In the genomic region with DNA sequence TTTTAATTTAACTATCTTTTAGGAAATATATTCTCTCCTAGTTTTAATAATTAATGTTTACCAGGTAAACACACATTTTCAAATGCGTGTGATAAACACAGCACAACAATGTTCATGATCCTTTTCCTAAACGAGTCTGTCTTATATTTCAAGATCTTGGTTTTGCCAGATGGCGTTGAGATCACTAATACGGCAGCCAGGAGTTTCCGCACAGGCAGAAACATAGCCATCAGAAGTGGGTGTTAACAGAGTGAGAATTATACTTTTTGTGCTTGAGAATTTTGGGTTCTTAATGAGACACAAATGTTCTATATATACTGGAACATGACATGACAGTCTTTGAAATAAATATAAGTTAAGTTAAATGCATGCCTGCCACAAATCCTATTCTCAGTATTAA, we compare ENCODE assay signal across 23 mouse cellular contexts.
A peak's percentile ranks its signal among the peaks of the same experiment; 100 is the strongest.
DNase-seq lines count a peak whose midpoint lies in the region; ATAC-seq and TF ChIP-seq lines count a peak whose summit lies in the region.
"Had no signal": no experiment of that assay in that cellular context is flagged by ENCODE, and none has a peak within 500 bp of the region (broad histone marks: within the 10 kb centered on the region; RNA-seq: fewer than 3 reads in every experiment).

No protein-coding gene starts in this region.

- TF ChIP-seq CTCF in brain, embryonic 14.5 days (IDR thresholded peaks at IDR 0.05; ENCODE audit: borderline replicate concordance, extremely low read depth, insufficient read depth, insufficient read length) = no peak

- peak; percentile 55 for ATAC-seq in forebrain, embryonic 14.5 days
- ATAC-seq in forebrain, embryonic 11.5 days (replicated peaks; ENCODE audit: low FRiP score) = no peak
- ATAC-seq: CD4-positive, CD25-positive, alpha-beta regulatory T cell, adult 4 months; intestine, postnatal 0 days had no signal

- TF ChIP-seq POLR2A in brain, embryonic 14.5 days (IDR thresholded peaks at IDR 0.05; ENCODE audit: borderline replicate concordance, extremely low read depth, insufficient read depth, insufficient read length, poor library complexity, severe bottlenecking) = no peak

- H3K27ac ChIP-seq in forebrain, embryonic 14.5 days (ENCODE audit: low read depth, low read length) = no peak overlapping the region
- no peak overlapping the region for H3K27ac ChIP-seq in forebrain, embryonic 11.5 days (ENCODE audit: low read depth, low read length)
- H3K27ac ChIP-seq: embryonic facial prominence, embryonic 10.5 days; embryonic facial prominence, embryonic 13.5 days; gastrocnemius, adult 2 months; hindbrain, embryonic 12.5 days; hindbrain, embryonic 15.5 days had no signal

- no peaks in the 10 kb centered on the region for H3K9me3 ChIP-seq in forebrain, embryonic 14.5 days (replicated peaks; ENCODE audit: control insufficient read depth, low read length)
- no peaks in the 10 kb centered on the region for H3K9me3 ChIP-seq in forebrain, embryonic 11.5 days (ENCODE audit: control insufficient read depth, low read length)
- H3K9me3 ChIP-seq: embryonic facial prominence, embryonic 10.5 days; embryonic facial prominence, embryonic 13.5 days; hindbrain, embryonic 12.5 days; hindbrain, embryonic 15.5 days had no signal

- H3K4me3 ChIP-seq in forebrain, embryonic 14.5 days (ENCODE audit: low read depth, low read length) = no peak overlapping the region
- no peak overlapping the region for H3K4me3 ChIP-seq in forebrain, embryonic 11.5 days (ENCODE audit: low read depth, low read length)
- H3K4me3 ChIP-seq: embryonic facial prominence, embryonic 10.5 days; embryonic facial prominence, embryonic 13.5 days; erythroblast, embryonic 14.5 days; gastrocnemius, adult 2 months; hindbrain, embryonic 12.5 days; hindbrain, embryonic 15.5 days had no signal

- no peak overlapping the region for H3K4me2 ChIP-seq in forebrain, embryonic 14.5 days (ENCODE audit: low read length)
- H3K4me2 ChIP-seq in forebrain, embryonic 11.5 days (ENCODE audit: low read depth, low read length, severe bottlenecking) = no peak overlapping the region
- H3K4me2 ChIP-seq: embryonic facial prominence, embryonic 13.5 days; heart, embryonic 11.5 days; hindbrain, embryonic 12.5 days; hindbrain, embryonic 15.5 days had no signal

- H3K4me1 ChIP-seq in forebrain, embryonic 14.5 days (ENCODE audit: control insufficient read depth, insufficient read depth, low read length) = peaks cover 6% of the 10 kb centered on the region; the same call in 1 of the 2 replicates
- no peaks in the 10 kb centered on the region for H3K4me1 ChIP-seq in forebrain, embryonic 11.5 days (replicated peaks; ENCODE audit: control insufficient read depth, insufficient read depth, low read length)
- H3K4me1 ChIP-seq: embryonic facial prominence, embryonic 10.5 days; embryonic facial prominence, embryonic 13.5 days; hindbrain, embryonic 12.5 days had no signal

- H3K36me3 ChIP-seq in forebrain, embryonic 14.5 days (ENCODE audit: control insufficient read depth, insufficient read depth, low read length) = no peaks in the 10 kb centered on the region
- no peaks in the 10 kb centered on the region for H3K36me3 ChIP-seq in forebrain, embryonic 11.5 days (ENCODE audit: control insufficient read depth, insufficient read depth, low read length)
- H3K36me3 ChIP-seq: embryonic facial prominence, embryonic 10.5 days; embryonic facial prominence, embryonic 13.5 days; hindbrain, embryonic 12.5 days; hindbrain, embryonic 15.5 days had no signal

- H3K9ac ChIP-seq in forebrain, embryonic 14.5 days (ENCODE audit: low read length) = no peak overlapping the region
- H3K9ac ChIP-seq in forebrain, embryonic 11.5 days (ENCODE audit: low read length) = no peak overlapping the region
- H3K9ac ChIP-seq: embryonic facial prominence, embryonic 13.5 days; hindbrain, embryonic 12.5 days; hindbrain, embryonic 15.5 days had no signal

- 55% methylated on average over 5 of the region's 5 CpGs for WGBS in forebrain, embryonic 14.5 days
- 90% methylated on average over 5 of the region's 5 CpGs for WGBS in forebrain, embryonic 11.5 days

- no peaks in the 10 kb centered on the region for H3K27me3 ChIP-seq in forebrain, embryonic 14.5 days (replicated peaks; ENCODE audit: control insufficient read depth, insufficient read depth, low read length)
- no peaks in the 10 kb centered on the region for H3K27me3 ChIP-seq in forebrain, embryonic 11.5 days (ENCODE audit: control insufficient read depth, insufficient read depth, low read length)
- H3K27me3 ChIP-seq: embryonic facial prominence, embryonic 13.5 days; hindbrain, embryonic 12.5 days; hindbrain, embryonic 15.5 days had no signal

- DNase-seq in forebrain, embryonic 14.5 days (ENCODE audit: low spot score) = peak; percentile 73
- DNase-seq in forebrain, embryonic 11.5 days (ENCODE audit: low spot score) = no peak
- peak; percentile 10 for DNase-seq in layer of hippocampus, adult 9-10 months (ENCODE audit: low spot score)
- DNase-seq in layer of hippocampus, postnatal 10 days (ENCODE audit: low spot score in 2 of 2) = no peak
- peak; percentile 18 for DNase-seq in brain, adult 2 months (ENCODE audit: low read depth, low spot score)
- DNase-seq in brain, embryonic 14.5 days (ENCODE audit: low read depth) = peak; percentile 85
- DNase-seq: adrenal gland, adult 2 months; adrenal gland, postnatal 14 days; cerebellum, adult 18-20 months; cerebellum, adult 9-10 months; cerebellum, postnatal 36 days; embryo, embryonic 11 days; gastrocnemius, adult 2 months; gastrocnemius, postnatal 14 days; heart, adult 11 months had no signal

Comparison
In these comparisons a context has a peak if more than half of its experiments do, and no peak if none do; other contexts are left out.
1. DNase-seq: peak in forebrain, embryonic 14.5 days (single experiment), layer of hippocampus, adult 9-10 months (single experiment), brain, adult 2 months (single experiment) and brain, embryonic 14.5 days (single experiment); none in forebrain, embryonic 11.5 days (single experiment) and layer of hippocampus, postnatal 10 days (0 of 2).